Mouse (Mus musculus) left cerebral cortex, adult 18-20 months (tissue): ENCODE measurements around the gene Mink1. TPM values are rescaled to one million over a fixed set of nuclear protein-coding genes. Genes with fewer than 3 reads are reported as not detected.
"Not testable (repeated sequence)": the region's sequence is repeated elsewhere in the genome, so short reads cannot be mapped to it uniquely, and the experiment has no call there.

Source experiments
- DNase-seq, 2 experiments: peaks; one replicate each; pipeline ENCODE4 v3.0.0; 2021 to 2022; ENCODE audit warnings: low spot score in 2 of 2, mixed read lengths in 1 of 2
- long read RNA-seq, 2 experiments: library from polyadenylated mRNA; stranded (forward); transcript quantifications; one replicate each; pipeline ENCODE4 v2.0.0; 2021
- total RNA-seq, 2 experiments: library from RNA; stranded (reverse); gene quantifications; 2 replicates each; pipeline ENCODE4 v1.2.3; 2021

Gene Mink1
- total RNA-seq, result 100 to 1,000 TPM; 396 to 435 TPM
- long read RNA-seq, experiment 1, full-length matches to known transcripts, result 47 of 213 reads
- long read RNA-seq, experiment 1, partial matches to known transcripts, result 47 of 213 reads
- long read RNA-seq, experiment 1, other reads (novel, unspliced or antisense), result 119 of 213 reads
- long read RNA-seq, experiment 2, full-length matches to known transcripts, result 28 of 142 reads
- long read RNA-seq, experiment 2, partial matches to known transcripts, result 41 of 142 reads
- long read RNA-seq, experiment 2, other reads (novel, unspliced or antisense), result 73 of 142 reads

DNA sequence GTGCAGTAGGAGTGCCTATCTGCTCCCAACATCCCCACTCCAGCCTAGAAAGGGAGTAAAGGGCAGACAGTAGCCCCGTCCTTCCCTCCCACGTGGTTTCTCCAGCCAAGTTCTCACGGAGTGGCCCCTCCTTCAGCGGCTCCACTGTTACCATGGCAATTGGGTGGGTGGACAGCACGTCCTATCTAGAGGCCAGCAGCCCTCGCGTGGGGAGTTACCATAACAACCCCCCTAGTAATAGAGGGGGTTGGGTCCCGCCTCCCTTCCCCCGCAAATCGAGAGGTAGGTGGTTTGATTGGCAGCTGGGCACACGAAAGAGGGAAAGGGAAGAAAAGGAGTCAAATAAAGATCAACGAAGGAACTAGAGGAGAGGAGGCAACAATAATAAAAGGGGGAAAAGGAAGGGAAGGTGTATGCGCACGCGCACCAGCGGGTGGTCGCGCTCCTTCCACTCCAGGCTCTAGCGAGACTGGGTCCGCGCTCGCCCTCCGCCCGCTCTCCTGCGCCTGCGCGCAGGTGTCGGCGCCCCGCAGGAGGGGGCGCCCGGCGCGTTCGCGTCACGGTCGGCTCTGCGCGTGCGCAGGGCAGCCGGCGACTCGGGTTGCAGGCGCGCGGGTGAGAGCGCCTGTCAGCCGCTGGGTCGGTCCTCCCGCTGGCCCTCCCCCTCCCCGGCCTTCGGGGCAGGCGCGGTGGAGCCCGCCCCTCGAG lies at the start of gene Mink1:
Mink1 (plus strand) TSS at position 595 of the 708 bp plus-strand sequence.
- peak; percentile 82 to 90 for DNase-seq

DNA sequence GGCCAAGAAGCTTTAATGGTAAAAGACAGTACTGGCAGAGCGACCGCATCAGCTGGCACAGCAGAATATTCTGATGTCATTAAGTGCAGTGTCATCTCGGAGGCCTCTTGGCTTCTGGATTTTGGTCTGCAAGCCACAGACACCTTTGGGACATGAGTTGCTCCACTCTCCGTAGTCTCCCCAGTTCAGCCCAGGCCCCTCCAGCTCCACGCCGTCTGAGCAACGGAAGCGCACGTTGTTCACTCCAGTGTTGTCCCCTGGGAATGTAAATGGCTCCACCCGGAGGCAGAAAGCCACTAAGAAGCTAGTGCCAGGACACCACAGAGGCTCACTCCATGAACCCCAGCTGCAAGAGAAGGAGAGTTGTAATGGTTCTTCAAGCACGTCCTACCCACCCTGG lies 49.2 kb upstream of the Mink1 start:
- DNase-seq, result no peak

DNA sequence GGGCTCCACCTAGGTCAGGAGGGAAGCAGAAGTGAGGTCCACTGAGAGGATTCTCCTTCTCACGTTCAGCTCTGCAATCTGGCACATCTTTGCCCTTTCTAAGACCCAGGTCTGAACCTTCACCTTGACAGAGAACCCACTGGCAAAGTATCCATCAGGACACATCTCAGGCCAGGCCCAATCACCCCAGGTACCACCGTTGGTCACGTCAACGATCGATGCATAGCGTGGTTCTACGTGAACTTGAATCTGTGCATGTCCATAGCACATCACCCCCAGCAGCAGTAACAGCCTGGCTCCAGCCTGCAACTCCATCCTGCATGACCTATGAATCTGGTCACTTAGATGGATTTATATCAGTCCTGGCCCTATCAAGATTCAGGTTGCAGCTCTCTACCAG lies 48.4 kb upstream of the Mink1 start, which contains the start of gene Vmo1:
Vmo1 (minus strand) TSS at position 329 of the 400 bp plus-strand sequence.
- no peak for DNase-seq

DNA sequence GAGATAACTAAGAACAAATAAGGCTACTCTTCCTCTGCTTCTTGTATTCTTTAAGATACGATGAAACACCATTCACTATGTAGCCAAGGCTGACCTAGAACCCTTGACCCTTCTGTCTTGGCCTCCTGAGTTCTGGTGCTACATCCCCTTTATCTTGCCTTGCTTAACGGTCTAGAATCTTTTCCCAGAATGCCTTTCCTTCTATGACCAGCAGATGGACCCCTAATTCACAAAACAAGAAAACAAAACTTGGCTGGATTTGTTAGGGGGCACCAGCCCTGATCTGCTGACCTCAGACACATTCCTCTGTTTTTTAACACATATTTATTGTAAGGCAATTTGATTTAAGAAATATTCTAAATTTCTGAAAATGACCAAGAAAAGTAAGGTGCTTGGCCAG lies 46.3 kb upstream of the Mink1 start:
- DNase-seq, result peak in 1 of 2 experiments; percentile 15

DNA sequence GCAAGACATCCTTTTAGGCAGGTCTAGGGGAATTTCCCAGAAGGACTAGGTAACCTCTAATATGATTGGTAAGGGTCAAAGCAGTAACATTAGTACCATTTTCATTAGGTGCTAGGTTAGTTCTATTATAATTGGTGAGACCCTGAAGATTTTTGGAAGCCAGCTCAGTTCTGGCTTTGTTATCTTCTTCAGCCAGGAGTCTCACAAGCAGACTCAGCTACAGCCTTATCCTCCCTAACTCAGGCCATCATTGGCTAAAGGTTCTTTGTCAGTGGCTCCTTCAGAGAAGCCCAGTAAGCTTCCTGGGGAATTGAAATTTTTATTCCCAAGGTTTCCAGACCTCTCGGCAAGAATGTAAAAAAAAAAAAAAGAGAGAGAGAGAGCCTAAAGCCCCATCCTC lies 44.2 kb upstream of the Mink1 start:
- DNase-seq, result no peak

DNA sequence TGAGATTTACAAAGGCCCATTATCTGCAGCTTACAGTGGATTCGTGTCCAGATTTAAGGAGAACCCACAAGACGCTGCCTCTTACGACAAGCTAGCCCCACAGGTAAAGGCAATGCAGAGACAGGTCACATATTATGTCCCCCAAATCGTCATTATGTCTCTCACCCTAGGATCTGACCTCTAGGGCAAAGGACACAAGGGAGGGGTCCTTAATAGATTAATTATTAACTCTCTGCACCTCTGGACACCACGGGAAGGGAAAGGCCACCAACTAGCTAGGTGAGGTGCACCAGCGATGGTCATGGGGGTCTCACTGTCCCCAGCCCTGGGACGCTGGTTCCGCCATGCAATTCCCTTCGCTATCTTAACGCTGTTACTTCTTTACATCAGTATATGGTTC lies 43.8 kb upstream of the Mink1 start, which contains the start of gene Gltpd2:
Gltpd2 (plus strand) TSS at position 274 of the 400 bp plus-strand sequence.
- no peak for DNase-seq

DNA sequence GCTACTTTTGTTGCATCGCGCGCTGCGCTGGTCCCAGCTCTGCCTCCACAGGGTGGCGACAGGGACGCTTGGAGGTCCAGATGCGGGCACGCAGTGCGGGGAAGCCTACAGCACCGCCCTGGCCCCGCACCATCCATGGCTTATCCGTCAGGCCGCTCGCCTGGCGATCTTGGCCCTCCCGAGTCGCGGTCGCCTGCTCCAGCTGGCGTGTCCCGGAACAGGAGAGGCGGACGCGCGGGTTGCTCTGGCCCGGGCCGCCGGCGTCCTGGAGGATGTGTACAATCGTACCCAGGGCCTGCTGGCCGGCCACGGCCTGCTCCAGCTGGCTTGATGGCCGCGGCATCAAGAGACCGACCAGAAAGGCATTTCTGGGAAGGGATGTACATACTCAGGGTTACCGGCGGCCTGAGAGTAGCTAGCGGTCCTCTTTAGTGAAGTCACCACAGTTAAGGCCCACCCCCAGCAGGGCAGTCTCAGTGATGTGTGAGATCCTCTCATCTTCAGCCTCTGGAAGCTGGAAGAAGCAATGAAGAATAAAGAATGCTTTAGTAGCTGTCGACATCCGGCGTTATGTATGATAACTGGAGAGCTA lies 42.4 kb upstream of the Mink1 start:
- DNase-seq, result no peak

DNA sequence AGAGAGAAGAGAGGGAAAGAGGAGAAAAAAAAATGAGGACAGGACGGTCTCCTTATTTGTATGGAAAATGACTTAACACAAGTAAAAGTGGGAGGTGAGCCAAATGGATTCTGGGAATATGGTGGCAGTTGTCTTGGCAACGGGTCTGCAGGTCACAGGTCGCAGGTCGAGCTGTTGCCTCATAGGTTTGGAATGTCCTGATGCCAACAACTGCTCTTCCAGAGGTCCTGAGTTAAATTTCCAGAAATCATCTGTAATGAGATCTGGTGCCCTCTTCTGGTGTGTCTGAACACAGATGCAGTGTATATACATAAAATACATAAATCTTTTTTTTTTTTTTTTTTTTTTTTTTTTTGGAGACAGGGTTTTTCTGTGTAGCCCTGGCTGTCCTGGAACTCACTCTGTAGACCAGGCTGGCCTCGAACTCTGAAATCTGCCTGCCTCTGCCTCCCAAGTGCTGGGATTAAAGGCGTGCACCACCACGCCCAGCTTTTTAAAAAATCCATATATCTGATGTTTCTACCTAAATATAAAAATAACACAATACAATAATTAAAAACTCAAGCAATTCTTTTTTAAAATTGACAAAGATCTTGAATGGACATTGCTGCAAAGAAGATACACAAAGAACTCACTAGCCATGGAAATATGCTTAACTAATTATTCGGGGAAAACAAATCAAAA lies 39.2 kb upstream of the Mink1 start:
- DNase-seq, result not testable (repeated sequence)

DNA sequence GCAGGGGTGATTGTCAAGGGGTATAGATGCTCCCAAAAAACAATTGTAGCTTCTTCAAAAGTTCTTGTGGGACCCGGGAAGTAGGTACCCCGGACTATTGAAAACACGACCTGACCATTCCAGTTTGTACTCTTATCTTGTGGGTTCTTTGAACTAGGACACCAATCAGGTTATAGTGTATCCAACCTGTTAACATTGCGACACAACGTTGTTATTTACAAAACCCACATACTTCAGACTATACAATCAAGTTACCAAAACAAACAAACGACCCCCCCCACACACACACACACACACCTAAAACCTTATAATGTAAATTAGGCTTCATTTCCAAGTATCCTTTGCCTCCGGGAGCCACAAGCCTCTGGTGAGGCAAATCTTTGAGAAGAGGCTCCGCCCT lies 37.9 kb upstream of the Mink1 start:
- DNase-seq, result no peak

DNA sequence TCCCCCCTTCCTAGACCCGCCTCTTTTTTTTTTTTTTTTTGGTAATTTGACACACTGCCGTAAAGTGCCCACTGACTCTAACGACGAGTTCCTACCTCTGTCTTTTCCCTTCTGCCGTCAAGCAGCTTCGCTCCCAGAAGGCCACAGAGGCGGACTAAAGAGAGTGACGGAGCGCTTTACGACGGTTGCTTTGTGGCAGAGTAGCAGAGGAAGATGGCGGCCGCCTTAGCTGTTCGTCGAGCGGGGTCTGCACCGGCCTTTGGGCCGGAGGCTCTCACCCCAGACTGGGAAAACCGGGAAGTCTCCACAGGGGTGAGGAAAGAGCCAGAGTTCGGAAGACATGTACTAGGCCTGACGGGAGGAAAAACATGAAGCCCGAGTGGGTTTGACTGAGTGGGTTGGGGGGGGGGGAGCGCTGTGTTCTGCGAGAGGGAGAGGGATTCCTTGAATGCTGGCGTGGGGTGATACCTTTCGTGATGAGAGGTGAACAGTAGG lies 37.5 kb upstream of the Mink1 start, which contains the start of gene Psmb6:
Psmb6 (plus strand) TSS at position 184 of the 495 bp plus-strand sequence.
- peak; percentile 92 for DNase-seq

DNA sequence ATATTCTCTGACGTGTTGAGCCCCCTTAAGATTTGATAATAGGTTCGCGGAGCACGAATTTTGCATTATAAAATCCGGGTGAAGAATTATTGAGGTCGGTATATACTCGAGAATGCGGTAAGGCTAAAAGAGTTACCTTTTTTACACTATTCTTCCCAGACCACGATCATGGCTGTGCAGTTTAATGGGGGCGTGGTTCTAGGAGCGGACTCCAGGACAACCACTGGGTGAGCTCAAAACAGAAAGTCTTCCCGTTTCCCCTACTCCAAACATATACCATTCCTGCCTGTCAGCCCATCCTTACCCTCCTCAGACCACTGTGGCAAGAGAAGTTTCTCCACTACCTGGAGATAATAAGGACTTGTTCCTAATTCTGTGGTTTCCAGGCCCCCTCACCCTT lies 37.0 kb upstream of the Mink1 start:
- DNase-seq, result no peak

DNA sequence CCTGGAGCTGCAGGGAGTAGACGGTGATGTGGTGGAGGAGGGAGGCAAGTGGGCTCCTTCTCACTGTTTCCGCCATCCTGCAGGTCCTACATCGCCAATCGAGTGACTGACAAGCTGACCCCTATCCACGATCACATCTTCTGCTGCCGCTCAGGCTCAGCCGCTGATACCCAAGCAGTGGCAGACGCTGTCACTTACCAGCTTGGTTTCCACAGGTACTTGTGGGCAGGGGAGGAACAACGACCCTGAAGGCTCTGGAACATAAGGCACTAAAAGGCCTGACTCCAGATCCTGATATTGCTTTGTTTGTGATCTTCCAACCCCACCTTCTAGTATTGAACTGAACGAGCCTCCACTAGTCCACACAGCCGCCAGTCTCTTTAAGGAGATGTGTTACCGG lies 36.5 kb upstream of the Mink1 start:
- no peak for DNase-seq

DNA sequence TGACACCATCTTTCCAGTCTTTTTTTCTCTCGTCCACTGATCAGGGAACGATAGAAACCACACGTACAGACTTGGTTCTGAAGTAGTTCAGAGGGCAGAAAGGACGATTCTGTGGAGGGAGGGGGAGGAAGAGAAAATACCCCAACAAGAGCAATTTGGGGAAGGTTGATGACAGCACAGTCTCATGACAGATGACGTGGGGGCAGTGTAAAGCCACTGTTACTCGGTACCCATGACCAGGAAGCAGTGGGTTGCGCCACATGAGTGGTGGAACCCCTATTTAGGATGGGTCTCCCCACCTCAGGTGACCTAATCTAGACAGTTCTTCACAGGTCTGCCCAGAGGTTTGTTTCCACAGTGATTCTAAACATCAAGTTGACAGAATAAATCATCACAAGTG lies 34.1 kb upstream of the Mink1 start:
- no peak for DNase-seq

DNA sequence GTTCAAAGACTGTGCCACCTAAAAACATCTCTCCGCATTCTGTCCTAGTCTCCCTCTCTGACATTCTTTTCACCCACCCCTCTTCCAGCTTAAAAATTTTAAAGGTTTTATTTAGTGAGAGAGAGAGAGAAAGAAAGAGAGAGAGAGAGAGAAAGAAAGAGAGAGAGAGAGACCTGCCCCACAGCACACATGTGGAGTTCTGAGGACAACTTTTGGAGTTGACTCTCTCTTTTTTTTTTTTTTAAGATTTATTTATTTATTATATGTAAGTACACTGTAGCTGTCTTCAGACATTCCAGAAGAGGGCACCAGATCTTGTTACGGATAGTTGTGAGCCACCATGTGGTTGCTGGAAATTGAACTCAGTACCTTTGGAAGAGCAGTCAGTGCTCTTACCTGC lies 31.6 kb upstream of the Mink1 start:
- not testable (repeated sequence) for DNase-seq

DNA sequence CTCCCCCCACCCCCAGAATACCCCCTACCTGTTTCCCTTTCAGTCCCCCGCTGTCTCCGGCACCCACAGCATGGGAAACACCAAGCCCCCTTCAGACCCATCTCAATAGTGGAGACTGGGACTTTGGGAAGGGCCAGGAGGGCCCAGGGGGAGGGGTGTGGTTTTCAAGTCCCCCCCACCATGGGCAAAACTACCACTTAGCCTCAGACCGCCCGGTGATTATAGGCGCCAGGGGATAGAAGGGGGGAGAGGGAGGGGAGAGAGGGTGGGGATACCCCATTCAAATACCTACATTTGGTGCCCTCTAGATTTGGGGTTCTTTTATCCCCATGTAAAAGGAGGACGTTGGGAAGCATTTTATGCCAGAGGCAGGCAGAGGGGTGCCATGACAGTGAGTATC lies 29.8 kb upstream of the Mink1 start, which contains the start of gene Gm40193:
Gm40193 (minus strand) TSS at position 101 of the 400 bp plus-strand sequence.
- no peak for DNase-seq

DNA sequence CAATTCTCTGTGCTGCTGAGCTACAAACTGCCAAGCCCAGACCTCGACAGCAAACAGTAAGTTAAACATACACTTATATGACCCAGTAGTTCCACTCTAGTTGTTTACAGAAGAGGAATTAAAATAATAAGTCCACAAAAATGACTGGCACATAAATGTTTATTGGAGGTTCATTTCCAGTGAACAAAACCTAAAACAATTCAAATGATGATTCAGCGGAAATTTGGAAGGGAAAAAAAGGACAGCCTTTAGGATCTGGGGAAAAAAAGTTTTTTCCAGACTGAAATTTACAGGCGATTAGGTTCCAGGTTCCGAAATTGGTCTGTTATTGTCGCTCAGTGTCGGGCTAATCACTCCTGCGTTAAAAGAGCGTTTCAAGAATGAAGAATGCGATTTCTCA lies 23.3 kb upstream of the Mink1 start:
- no peak for DNase-seq

DNA sequence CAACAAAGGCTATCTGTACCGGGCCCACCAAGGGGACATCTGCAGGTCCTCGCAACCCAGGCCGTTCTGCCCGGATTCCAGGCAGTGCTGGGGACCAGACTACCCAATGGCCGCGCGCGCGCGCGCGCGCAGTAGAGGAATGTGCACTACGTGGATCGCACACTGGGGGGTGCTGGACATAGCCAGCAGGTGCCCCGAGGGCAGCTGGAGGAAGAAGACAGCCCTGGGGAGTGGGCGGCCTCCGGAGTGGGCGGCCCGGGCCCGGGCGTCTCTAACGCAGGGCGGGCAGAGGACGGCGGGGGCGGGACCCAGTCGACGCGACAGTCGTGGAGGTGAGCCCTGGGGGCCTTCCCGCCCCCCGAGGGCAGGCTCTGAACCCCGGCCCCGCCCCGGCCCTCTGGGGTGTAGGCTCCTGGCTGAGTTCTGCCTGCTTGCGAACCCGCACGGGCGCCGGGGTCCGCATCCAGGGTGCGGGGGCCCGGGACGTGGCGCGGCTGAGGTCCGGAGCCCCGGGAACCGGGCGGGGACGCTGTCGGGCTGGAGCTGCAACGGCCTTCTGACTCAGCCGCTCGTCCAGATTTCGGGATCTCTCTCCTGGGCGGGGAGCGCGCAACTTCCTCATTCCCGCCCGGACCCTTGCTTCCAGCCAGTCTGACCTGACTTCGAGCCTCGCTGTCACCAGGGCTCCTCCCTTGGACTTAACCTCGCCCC lies 22.6 kb upstream of the Mink1 start, which contains the start of gene Pld2:
Pld2 (plus strand) TSS at position 188 of the 711 bp plus-strand sequence.
- DNase-seq, result peak; percentile 71 to 79

DNA sequence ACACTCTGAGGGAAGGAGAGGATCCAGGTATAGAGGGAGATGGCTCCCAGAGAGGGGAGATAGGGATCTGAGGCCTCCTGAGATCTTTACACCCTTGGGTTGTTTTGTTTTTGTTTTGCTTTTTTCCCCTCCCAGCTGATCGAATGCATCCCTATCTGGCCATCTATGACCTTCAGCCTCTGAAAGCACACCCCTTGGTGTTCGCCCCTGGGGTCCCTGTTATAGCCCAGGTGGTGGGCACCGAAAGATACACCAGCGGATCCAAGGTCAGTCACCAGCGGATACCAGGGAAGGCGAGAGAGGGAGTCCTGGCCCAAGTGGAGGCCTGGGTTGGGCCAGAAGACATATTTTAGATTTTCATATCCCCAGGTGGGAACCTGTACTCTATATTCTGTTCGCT lies 21.8 kb upstream of the Mink1 start:
- no peak for DNase-seq

DNA sequence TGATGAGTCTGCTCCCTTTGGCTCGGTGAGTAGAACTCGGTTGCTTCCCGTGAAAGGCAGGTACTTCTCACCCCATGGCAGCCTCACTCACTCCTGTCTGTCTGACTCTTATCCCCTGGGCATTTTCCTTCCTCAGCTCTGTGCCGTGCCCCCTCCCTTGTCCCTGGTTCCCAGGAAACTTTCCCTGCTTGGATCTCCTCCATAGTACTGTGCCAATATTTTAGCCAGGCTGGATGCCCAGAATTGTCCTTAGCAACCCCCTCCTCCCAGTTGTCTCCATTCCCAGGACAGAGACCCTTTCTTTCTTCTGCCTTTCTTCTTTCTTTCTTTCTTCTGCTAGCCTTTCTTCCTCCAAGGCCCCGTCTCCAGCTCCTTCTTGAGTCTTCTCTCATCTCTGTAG lies 21.3 kb upstream of the Mink1 start:
- DNase-seq, result no peak

DNA sequence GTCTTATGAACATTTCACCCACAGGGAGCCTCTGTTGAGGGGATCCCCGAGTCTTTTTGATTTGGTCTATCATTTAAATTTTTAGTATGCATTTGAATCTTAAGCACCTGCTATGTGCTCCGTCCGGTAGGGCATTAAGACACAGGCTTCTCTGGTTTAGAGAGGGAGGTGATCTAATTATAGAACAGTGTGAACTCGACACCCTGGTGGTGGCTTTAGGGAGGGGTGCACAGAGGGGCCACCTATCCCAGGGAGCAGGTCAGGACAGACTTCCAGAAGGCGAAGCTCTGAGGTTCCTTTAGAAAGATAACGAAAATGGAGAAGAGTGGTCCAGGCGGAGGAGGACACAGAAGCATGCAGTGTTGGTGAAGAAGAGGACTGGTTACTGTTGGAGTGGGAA lies 18.2 kb upstream of the Mink1 start:
- no peak for DNase-seq

DNA sequence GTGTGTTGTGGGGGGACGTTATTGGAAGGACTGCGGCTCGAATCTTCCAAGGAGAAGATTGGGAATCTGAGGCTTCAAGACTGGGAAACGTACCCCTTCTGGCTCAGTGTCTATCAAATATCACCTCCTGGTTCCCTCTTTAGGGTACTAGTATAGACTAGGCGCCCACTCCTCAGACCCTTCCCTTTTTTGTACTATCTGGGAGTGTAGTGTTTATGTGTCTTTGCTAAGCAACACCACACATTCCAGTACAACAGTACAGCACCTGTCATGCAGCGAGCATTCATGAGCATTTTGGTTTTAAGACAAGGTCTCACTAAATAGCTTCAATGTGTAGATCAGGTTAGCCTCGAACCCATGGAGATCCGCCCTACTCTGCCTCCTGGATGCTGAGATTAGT lies 11.2 kb upstream of the Mink1 start:
- no peak for DNase-seq
